Comparison of ENCODE assay signal across 8 mouse cellular contexts in the genomic region with DNA sequence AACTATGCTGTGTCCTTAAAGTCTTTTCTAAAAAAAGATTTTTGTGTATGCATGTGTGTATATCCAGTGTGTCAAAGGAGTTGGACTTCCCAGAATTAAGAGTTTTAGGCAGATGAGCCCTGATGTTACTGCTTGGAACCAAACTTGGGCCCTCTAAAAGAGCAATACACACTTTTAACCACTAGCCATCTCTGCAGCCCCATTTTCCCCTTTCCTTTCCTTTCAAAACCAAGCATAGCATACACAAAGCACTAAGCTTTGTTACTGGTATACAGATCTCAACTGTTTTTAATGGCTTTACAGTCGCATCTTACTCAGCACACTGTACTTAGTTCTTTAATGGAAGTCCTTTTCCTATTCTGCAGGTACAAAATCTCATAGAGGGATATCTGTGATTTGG. TPM values are rescaled to one million over a fixed set of nuclear protein-coding genes. Genes with fewer than 3 reads are reported as not detected.
DNase-seq lines count a peak whose midpoint lies in the region; ATAC-seq and TF ChIP-seq lines count a peak whose summit lies in the region.

No protein-coding gene starts in this region.

- peaks cover 2% of the 10 kb centered on the region; the same call in 1 of the 2 replicates for H3K4me1 ChIP-seq in heart, adult 2 months (ENCODE audit: control insufficient read depth, insufficient read depth, low read length)
- H3K4me1 ChIP-seq in E14TG2a.4 (replicated peaks; ENCODE audit: low read depth, low read length): peaks cover 18% of the 10 kb centered on the region
- peaks cover 13% of the 10 kb centered on the region for H3K4me1 ChIP-seq in forebrain, embryonic 16.5 days (replicated peaks; ENCODE audit: control insufficient read depth, insufficient read depth, low read length)
- peaks cover 10% of the 10 kb centered on the region for H3K4me1 ChIP-seq in liver, postnatal 0 days (ENCODE audit: insufficient read depth)

- WGBS in heart, adult 2 months: 84% methylated on average over 1 of the region's 1 CpGs
- 95% methylated on average over 1 of the region's 1 CpGs for WGBS in forebrain, embryonic 16.5 days
- 82% methylated on average over 1 of the region's 1 CpGs for WGBS in liver, postnatal 0 days (ENCODE audit: insufficient replicate concordance)

- intact Hi-C loops in heart, adult 2 months (cut with DNase I): loop anchor here (2.0 kb wide), 2 partner anchors 31 to 35 kb away; a partner anchor contains a TSS
- intact Hi-C loops in heart, postnatal 25 days (cut with DNase I): loop anchor here (10.0 kb wide), 1 partner anchor 235 kb away; no protein-coding TSS in a partner anchor
- intact Hi-C loops in left cerebral cortex, postnatal 25 days (cut with DNase I): no loop called here

- no peak for DNase-seq in heart, adult 2 months
- no peak for DNase-seq in heart, postnatal 25 days (ENCODE audit: low spot score)
- no peak for DNase-seq in liver, postnatal 0 days
- DNase-seq in left cerebral cortex, postnatal 25 days (ENCODE audit: low spot score in 2 of 2): no peak
- DNase-seq in frontal cortex, adult 2 months (ENCODE audit: extremely low spot score in 1 of 2, low spot score in 1 of 2): no peak
- no peak for DNase-seq in spleen, postnatal 14 days (ENCODE audit: low spot score in 2 of 2)

- H3K4me2 ChIP-seq in forebrain, embryonic 16.5 days (ENCODE audit: low read length): peak overlapping the region; percentile 84
- peak overlapping the region; percentile 72 for H3K4me2 ChIP-seq in liver, postnatal 0 days (ENCODE audit: low read depth, low read length)

- H3K79me2 ChIP-seq in heart, adult 2 months (replicated peaks; ENCODE audit: control insufficient read depth, insufficient read depth, low read length): no peaks in the 10 kb centered on the region

- peak overlapping the region; percentile 87; the same call in 1 of the 2 replicates for H3K4me3 ChIP-seq in heart, adult 2 months
- peak overlapping the region; percentile 98 for H3K4me3 ChIP-seq in E14TG2a.4 (replicated peaks; ENCODE audit: low read length)
- peak overlapping the region; percentile 70 for H3K4me3 ChIP-seq in forebrain, embryonic 16.5 days (replicated peaks; ENCODE audit: low read length)
- H3K4me3 ChIP-seq in liver, postnatal 0 days (ENCODE audit: low read depth, low read length): peak overlapping the region; percentile 70

- TF ChIP-seq EP300 in heart, adult 2 months (IDR thresholded peaks at IDR 0.05; ENCODE audit: insufficient read depth, low read depth, low read length): no peak
- no peak for TF ChIP-seq EP300 in liver, postnatal 0 days (IDR thresholded peaks at IDR 0.05; ENCODE audit: low read depth)

- TF ChIP-seq CTCF in heart, adult 2 months (IDR thresholded peaks at IDR 0.05): no peak
- no peak for TF ChIP-seq CTCF in E14TG2a.4 (conservative IDR thresholded peaks at IDR 0.05; ENCODE audit: low read length)
- no peak for TF ChIP-seq CTCF in liver, postnatal 0 days (IDR thresholded peaks at IDR 0.05; ENCODE audit: low read depth)

- TF ChIP-seq POLR2A in heart, adult 2 months (IDR thresholded peaks at IDR 0.05; ENCODE audit: insufficient read depth, low read depth, low read length): no peak

- no peaks in the 10 kb centered on the region for H3K9me3 ChIP-seq in E14TG2a.4 (ENCODE audit: low read length)
- no peaks in the 10 kb centered on the region for H3K9me3 ChIP-seq in forebrain, embryonic 16.5 days (ENCODE audit: control insufficient read depth, low read length)
- H3K9me3 ChIP-seq in liver, postnatal 0 days (ENCODE audit: low read length): no peaks in the 10 kb centered on the region

- H3K36me3 ChIP-seq in heart, adult 2 months (ENCODE audit: control insufficient read depth, insufficient read depth, low read length): no peaks in the 10 kb centered on the region
- H3K36me3 ChIP-seq in E14TG2a.4 (ENCODE audit: insufficient read depth, low read length): peaks cover 65% of the 10 kb centered on the region
- H3K36me3 ChIP-seq in forebrain, embryonic 16.5 days (ENCODE audit: control insufficient read depth, insufficient read depth): peaks cover 17% of the 10 kb centered on the region
- H3K36me3 ChIP-seq in liver, postnatal 0 days (replicated peaks; ENCODE audit: insufficient read depth, low read length): peaks cover 13% of the 10 kb centered on the region

- H3K27me3 ChIP-seq in heart, adult 2 months (ENCODE audit: control insufficient read depth, insufficient read depth, low read length): no peaks in the 10 kb centered on the region
- no peaks in the 10 kb centered on the region for H3K27me3 ChIP-seq in E14TG2a.4 (ENCODE audit: insufficient read depth, low read length)
- H3K27me3 ChIP-seq in forebrain, embryonic 16.5 days (replicated peaks; ENCODE audit: control insufficient read depth, insufficient read depth, low read length): no peaks in the 10 kb centered on the region
- no peaks in the 10 kb centered on the region for H3K27me3 ChIP-seq in liver, postnatal 0 days (ENCODE audit: insufficient read depth, low read length)

- no peak overlapping the region for H3K27ac ChIP-seq in heart, adult 2 months
- H3K27ac ChIP-seq in forebrain, embryonic 16.5 days (ENCODE audit: low read length): no peak overlapping the region; the same call in 1 of the 2 replicates
- peak overlapping the region; percentile 99; the same call in 1 of the 2 replicates for H3K27ac ChIP-seq in liver, postnatal 0 days (ENCODE audit: low read depth)

- no peak overlapping the region for H3K9ac ChIP-seq in heart, adult 2 months (ENCODE audit: low read depth, low read length)
- H3K9ac ChIP-seq in forebrain, embryonic 16.5 days (replicated peaks; ENCODE audit: low read depth, low read length): peak overlapping the region; percentile 86; the same call in 1 of the 2 replicates
- H3K9ac ChIP-seq in liver, postnatal 0 days (replicated peaks): peak overlapping the region; percentile 91

- ATAC-seq in forebrain, embryonic 16.5 days: no peak
- no peak for ATAC-seq in liver, postnatal 0 days

RNA-seq across cellular contexts. Expression of a gene that starts 1.4 kb away (rescaled TPM):
- total RNA-seq in heart, adult 2 months (2021): 10 to 100 TPM in 1 of 2 experiments, 1 to 10 TPM in 1; 8.9 to 11.0 TPM
- polyA plus RNA-seq in heart, adult 2 months (2012; rRNA removed): 8.6 and 10.7 TPM in 2 replicates
- total RNA-seq in heart, postnatal 25 days (2021): 10 to 100 TPM in 1 of 2 experiments, 1 to 10 TPM in 1; 9.1 to 12.4 TPM
- polyA plus RNA-seq in forebrain, embryonic 16.5 days (2015; fragmentation: Nextera tagmentation; extraction: Ambion mirVana): 34.2 and 36.0 TPM in 2 replicates
- 9.5 and 10.4 TPM in 2 replicates for polyA plus RNA-seq in liver, postnatal 0 days (2015; fragmentation: Nextera tagmentation; extraction: Ambion mirVana)
- 10 to 100 TPM; 19.2 to 19.5 TPM for total RNA-seq in left cerebral cortex, postnatal 25 days (2021)
- 18.9 and 19.1 TPM in 2 replicates for polyA plus RNA-seq in frontal cortex, adult 2 months (2012; rRNA removed)

RNA-seq across cellular contexts. Expression of a gene that starts 13.1 kb away (rescaled TPM):
- total RNA-seq in heart, adult 2 months (2021): not detected
- not detected in 2 replicates for polyA plus RNA-seq in heart, adult 2 months (2012; rRNA removed)
- total RNA-seq in heart, postnatal 25 days (2021): under 1 TPM in 1 of 2 experiments, not detected in 1; 0.36 TPM
- polyA plus RNA-seq in forebrain, embryonic 16.5 days (2015; fragmentation: Nextera tagmentation; extraction: Ambion mirVana): not detected in 2 replicates
- not detected in 2 replicates for polyA plus RNA-seq in liver, postnatal 0 days (2015; fragmentation: Nextera tagmentation; extraction: Ambion mirVana)
- not detected for total RNA-seq in left cerebral cortex, postnatal 25 days (2021)
- 0.82 and 1.1 TPM in 2 replicates for polyA plus RNA-seq in frontal cortex, adult 2 months (2012; rRNA removed)

RNA-seq across cellular contexts. Expression of a gene that starts 35.5 kb away (rescaled TPM):
- 10 to 100 TPM; 22.4 to 23.7 TPM for total RNA-seq in heart, adult 2 months (2021)
- polyA plus RNA-seq in heart, adult 2 months (2012; rRNA removed): 13.1 and 27.9 TPM in 2 replicates
- total RNA-seq in heart, postnatal 25 days (2021): 10 to 100 TPM; 26.6 to 27.1 TPM
- polyA plus RNA-seq in forebrain, embryonic 16.5 days (2015; fragmentation: Nextera tagmentation; extraction: Ambion mirVana): 370 and 414 TPM in 2 replicates
- 15.2 and 17.2 TPM in 2 replicates for polyA plus RNA-seq in liver, postnatal 0 days (2015; fragmentation: Nextera tagmentation; extraction: Ambion mirVana)
- total RNA-seq in left cerebral cortex, postnatal 25 days (2021): 100 to 1,000 TPM; 107 to 116 TPM
- polyA plus RNA-seq in frontal cortex, adult 2 months (2012; rRNA removed): 163 and 204 TPM in 2 replicates

RNA-seq across cellular contexts. Expression of a gene that starts 42.6 kb away (rescaled TPM):
- 10 to 100 TPM; 69.6 to 82.5 TPM for total RNA-seq in heart, adult 2 months (2021)
- polyA plus RNA-seq in heart, adult 2 months (2012; rRNA removed): 30.3 and 55.6 TPM in 2 replicates
- 10 to 100 TPM; 62.1 to 72.9 TPM for total RNA-seq in heart, postnatal 25 days (2021)
- polyA plus RNA-seq in forebrain, embryonic 16.5 days (2015; fragmentation: Nextera tagmentation; extraction: Ambion mirVana): 104 and 119 TPM in 2 replicates
- polyA plus RNA-seq in liver, postnatal 0 days (2015; fragmentation: Nextera tagmentation; extraction: Ambion mirVana): 69.6 and 80.4 TPM in 2 replicates
- total RNA-seq in left cerebral cortex, postnatal 25 days (2021): 100 to 1,000 TPM in 1 of 2 experiments, 10 to 100 TPM in 1; 95.3 to 104 TPM
- 57.1 and 69.2 TPM in 2 replicates for polyA plus RNA-seq in frontal cortex, adult 2 months (2012; rRNA removed)
